ENCODE assay signal across 19 mouse cellular contexts in genomic region chr2:142940899-142941642, GRCm38 (mm10). TPM values are rescaled to one million over a fixed set of nuclear protein-coding genes. Genes with fewer than 3 reads are reported as not detected.
DNase-seq lines count a peak whose midpoint lies in the region; ATAC-seq and TF ChIP-seq lines count a peak whose summit lies in the region.
"Had no signal": no experiment of that assay in that cellular context is flagged by ENCODE, and none has a peak within 500 bp of the region (broad histone marks: within the 10 kb centered on the region; RNA-seq: fewer than 3 reads in every experiment).

No protein-coding gene starts in this region.

- no peak overlapping the region for H3K27ac ChIP-seq in forebrain, embryonic 14.5 days (ENCODE audit: low read depth, low read length)
- H3K27ac ChIP-seq in forebrain, postnatal 0 days (ENCODE audit: low read depth, low read length) = no peak overlapping the region
- H3K27ac ChIP-seq in hindbrain, embryonic 13.5 days = peak overlapping the region; percentile 70
- H3K27ac ChIP-seq in midbrain, postnatal 0 days (ENCODE audit: low read depth, low read length) = no peak overlapping the region
- H3K27ac ChIP-seq: embryonic facial prominence, embryonic 15.5 days; gastrocnemius, adult 2 months; limb, embryonic 12.5 days; liver, embryonic 14.5 days had no signal

- no peak overlapping the region for H3K4me2 ChIP-seq in forebrain, embryonic 14.5 days (ENCODE audit: low read length)
- no peak overlapping the region for H3K4me2 ChIP-seq in forebrain, postnatal 0 days (ENCODE audit: low read depth)
- no peak overlapping the region for H3K4me2 ChIP-seq in hindbrain, embryonic 13.5 days
- no peak overlapping the region for H3K4me2 ChIP-seq in midbrain, postnatal 0 days (ENCODE audit: low read depth, low read length, poor library complexity, severe bottlenecking)
- H3K4me2 ChIP-seq: embryonic facial prominence, embryonic 15.5 days; limb, embryonic 12.5 days had no signal

- no peak for TF ChIP-seq CTCF in forebrain, postnatal 0 days (IDR thresholded peaks at IDR 0.05; ENCODE audit: low read depth)
- no peak for TF ChIP-seq CTCF in midbrain, postnatal 0 days (IDR thresholded peaks at IDR 0.05)

- no peaks in the 10 kb centered on the region for H3K9me3 ChIP-seq in forebrain, embryonic 14.5 days (replicated peaks; ENCODE audit: control insufficient read depth, low read length)
- no peaks in the 10 kb centered on the region for H3K9me3 ChIP-seq in forebrain, postnatal 0 days (ENCODE audit: low read length)
- no peaks in the 10 kb centered on the region for H3K9me3 ChIP-seq in hindbrain, embryonic 13.5 days
- H3K9me3 ChIP-seq in midbrain, postnatal 0 days (ENCODE audit: low read length) = no peaks in the 10 kb centered on the region
- H3K9me3 ChIP-seq: embryonic facial prominence, embryonic 15.5 days; limb, embryonic 12.5 days had no signal

- H3K4me1 ChIP-seq in forebrain, embryonic 14.5 days (ENCODE audit: control insufficient read depth, insufficient read depth, low read length) = no peaks in the 10 kb centered on the region
- no peaks in the 10 kb centered on the region for H3K4me1 ChIP-seq in forebrain, postnatal 0 days (ENCODE audit: insufficient read depth)
- peaks cover 13% of the 10 kb centered on the region for H3K4me1 ChIP-seq in hindbrain, embryonic 13.5 days (replicated peaks)
- H3K4me1 ChIP-seq in midbrain, postnatal 0 days (ENCODE audit: insufficient read depth, low read length) = no peaks in the 10 kb centered on the region
- H3K4me1 ChIP-seq: embryonic facial prominence, embryonic 15.5 days; limb, embryonic 12.5 days had no signal

- ATAC-seq in forebrain, embryonic 14.5 days = no peak
- ATAC-seq in forebrain, postnatal 0 days = no peak
- ATAC-seq in hindbrain, embryonic 13.5 days (ENCODE audit: low FRiP score) = peak; percentile 87
- ATAC-seq in midbrain, postnatal 0 days (ENCODE audit: low FRiP score) = no peak
- ATAC-seq: forebrain, embryonic 16.5 days had no signal

- H3K9ac ChIP-seq in forebrain, embryonic 14.5 days (ENCODE audit: low read length) = no peak overlapping the region
- no peak overlapping the region for H3K9ac ChIP-seq in forebrain, postnatal 0 days
- no peak overlapping the region for H3K9ac ChIP-seq in hindbrain, embryonic 13.5 days
- H3K9ac ChIP-seq in midbrain, postnatal 0 days (replicated peaks; ENCODE audit: low read length, poor library complexity, severe bottlenecking) = no peak overlapping the region
- H3K9ac ChIP-seq: embryonic facial prominence, embryonic 15.5 days; limb, embryonic 12.5 days; liver, embryonic 14.5 days had no signal

- DNase-seq in forebrain, embryonic 14.5 days (ENCODE audit: low spot score) = peak; percentile 3
- DNase-seq in forebrain, postnatal 0 days = no peak
- peak; percentile 9 to 15 for DNase-seq in kidney, postnatal 4 days
- no peak for DNase-seq in kidney, adult 8-10 months
- DNase-seq in midbrain, postnatal 0 days (ENCODE audit: low spot score) = peak; percentile 10
- DNase-seq in testis, postnatal 10 days (ENCODE audit: low spot score) = no peak
- DNase-seq in cerebellum, postnatal 4 days (ENCODE audit: low spot score in 2 of 2) = no peak
- DNase-seq: B cell, adult 2 months; cerebellum, adult 11 months; cerebellum, postnatal 36 days; gastrocnemius, adult 2 months; heart, adult 11 months; lung, postnatal 10 days; thymus, postnatal 36 days had no signal

- H3K27me3 ChIP-seq in forebrain, embryonic 14.5 days (replicated peaks; ENCODE audit: control insufficient read depth, insufficient read depth, low read length) = no peaks in the 10 kb centered on the region
- no peaks in the 10 kb centered on the region for H3K27me3 ChIP-seq in forebrain, postnatal 0 days (ENCODE audit: insufficient read depth, low read length)
- no peaks in the 10 kb centered on the region for H3K27me3 ChIP-seq in hindbrain, embryonic 13.5 days
- no peaks in the 10 kb centered on the region for H3K27me3 ChIP-seq in midbrain, postnatal 0 days (ENCODE audit: insufficient read depth, low read length)
- H3K27me3 ChIP-seq: embryonic facial prominence, embryonic 15.5 days; limb, embryonic 12.5 days had no signal

- H3K4me3 ChIP-seq in forebrain, embryonic 14.5 days (ENCODE audit: low read depth, low read length) = no peak overlapping the region
- no peak overlapping the region for H3K4me3 ChIP-seq in forebrain, postnatal 0 days (ENCODE audit: low read depth, low read length)
- H3K4me3 ChIP-seq in hindbrain, embryonic 13.5 days = no peak overlapping the region
- H3K4me3 ChIP-seq in midbrain, postnatal 0 days (ENCODE audit: low read depth, low read length) = no peak overlapping the region
- H3K4me3 ChIP-seq: embryonic facial prominence, embryonic 15.5 days; gastrocnemius, adult 2 months; limb, embryonic 12.5 days had no signal

- no peaks in the 10 kb centered on the region for H3K36me3 ChIP-seq in forebrain, embryonic 14.5 days (ENCODE audit: control insufficient read depth, insufficient read depth, low read length)
- H3K36me3 ChIP-seq in forebrain, postnatal 0 days (ENCODE audit: insufficient read depth) = no peaks in the 10 kb centered on the region
- H3K36me3 ChIP-seq in hindbrain, embryonic 13.5 days = no peaks in the 10 kb centered on the region
- H3K36me3 ChIP-seq in midbrain, postnatal 0 days (ENCODE audit: insufficient read depth, low read length) = no peaks in the 10 kb centered on the region
- H3K36me3 ChIP-seq: embryonic facial prominence, embryonic 15.5 days; limb, embryonic 12.5 days had no signal

- 66% methylated on average over 6 of the region's 6 CpGs for WGBS in forebrain, embryonic 14.5 days
- WGBS in forebrain, postnatal 0 days = 63% methylated on average over 6 of the region's 6 CpGs
- 44% methylated on average over 6 of the region's 6 CpGs for WGBS in hindbrain, embryonic 13.5 days
- 48% methylated on average over 6 of the region's 6 CpGs for WGBS in midbrain, postnatal 0 days

RNA-seq across cellular contexts. Expression of gene Kif16b, which starts 39.7 kb away (rescaled TPM):
- polyA plus RNA-seq in forebrain, embryonic 14.5 days (2014; fragmentation: Nextera tagmentation; extraction: Ambion mirVana) = 2.3 and 3.0 TPM in 2 replicates
- total RNA-seq in forebrain, postnatal 0 days (2014; rRNA removed) = 7.2 and 9.9 TPM in 2 replicates
- polyA plus RNA-seq in forebrain, postnatal 0 days (2015; fragmentation: Nextera tagmentation; extraction: Ambion mirVana) = 1.3 and 2.7 TPM in 2 replicates
- 4.2 and 4.3 TPM in 2 replicates for polyA plus RNA-seq in hindbrain, embryonic 13.5 days (2015; fragmentation: Nextera tagmentation; extraction: Ambion mirVana)
- total RNA-seq in midbrain, postnatal 0 days (2014; rRNA removed) = 11.1 and 11.5 TPM in 2 replicates
- 2.3 and 2.7 TPM in 2 replicates for polyA plus RNA-seq in midbrain, postnatal 0 days (2015; fragmentation: Nextera tagmentation; extraction: Ambion mirVana)

Comparison
In these comparisons a context has a peak if more than half of its experiments do, and no peak if none do; other contexts are left out.
1. DNase-seq: peak in forebrain, embryonic 14.5 days (single experiment), kidney, postnatal 4 days (2 of 2) and midbrain, postnatal 0 days (single experiment); none in forebrain, postnatal 0 days (single experiment), kidney, adult 8-10 months (0 of 2), testis, postnatal 10 days (single experiment) and cerebellum, postnatal 4 days (0 of 2).